Mouse (Mus musculus): Measurements from ENCODE around the gene Baz2b.
A peak's percentile ranks its signal among the peaks of the same experiment; 100 is the strongest.

Baz2b gene

GRCm38 (mm10) chr2:60200051-60200562 lies 9.5 kb downstream of the Baz2b start:
- DNase-seq (ENCODE audit: low read depth) = peak; percentile 61

- DNase-seq (ENCODE audit: low read depth) = peak; percentile 52
These were observed 12.8 kb downstream of the Baz2b start for GRCm38 (mm10) chr2:60196841-60197240.

DNA sequence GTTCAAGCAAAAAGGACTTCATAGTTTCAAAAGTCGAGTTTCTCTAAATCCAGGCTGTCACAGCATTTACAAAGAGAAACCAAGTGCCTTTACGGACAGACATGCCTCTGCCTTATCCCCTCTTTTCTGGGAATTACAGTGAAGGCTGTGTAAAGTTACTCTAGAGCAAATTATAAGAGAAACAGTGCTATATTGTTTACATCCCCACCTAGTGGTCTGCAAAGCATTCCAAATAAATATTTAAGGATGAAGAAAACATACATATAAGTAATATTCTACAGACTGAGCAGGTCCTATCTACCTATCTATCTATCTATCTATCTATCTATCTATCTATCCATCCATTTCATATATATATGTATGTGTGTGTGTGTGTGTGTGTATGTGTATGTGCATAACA lies 27.9 kb downstream of the Baz2b start:
- peak; percentile 31 for DNase-seq (ENCODE audit: low read depth)

GRCm38 (mm10) chr2:60177490-60177889 lies 32.1 kb downstream of the Baz2b start:
- no peak for DNase-seq (ENCODE audit: low read depth)

GRCm38 (mm10) chr2:60176087-60176486 lies 33.6 kb downstream of the Baz2b start:
- DNase-seq (ENCODE audit: low read depth) = peak; percentile 50

- DNase-seq (ENCODE audit: low read depth) = peak; percentile 28
These were observed 34.6 kb downstream of the Baz2b start for GRCm38 (mm10) chr2:60175078-60175477.

DNA sequence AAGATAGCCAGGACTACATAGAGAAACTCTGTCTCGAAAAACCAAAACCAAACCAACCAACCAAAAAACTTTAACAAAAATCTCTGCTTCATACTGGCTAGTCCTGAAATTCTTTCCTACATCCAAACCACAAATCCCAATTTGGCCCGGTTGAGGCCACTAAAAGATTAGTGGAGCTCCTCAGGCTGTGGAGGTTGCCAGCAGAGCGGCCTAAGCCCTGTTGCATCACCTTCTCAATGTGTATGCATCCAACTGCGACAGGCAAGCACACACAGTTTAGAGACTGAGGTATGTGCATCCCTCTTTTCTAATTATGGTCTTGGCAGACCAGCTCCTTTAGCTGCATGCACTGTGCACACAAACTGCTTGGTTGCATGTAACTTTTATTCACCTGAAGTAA lies 36.0 kb downstream of the Baz2b start:
- DNase-seq (ENCODE audit: low read depth) = no peak

GRCm38 (mm10) chr2:60173190-60173589 lies 36.4 kb downstream of the Baz2b start:
- DNase-seq (ENCODE audit: low read depth) = no peak

GRCm38 (mm10) chr2:60172531-60172914 lies 37.1 kb downstream of the Baz2b start:
- DNase-seq (ENCODE audit: low read depth) = peak; percentile 80

DNA sequence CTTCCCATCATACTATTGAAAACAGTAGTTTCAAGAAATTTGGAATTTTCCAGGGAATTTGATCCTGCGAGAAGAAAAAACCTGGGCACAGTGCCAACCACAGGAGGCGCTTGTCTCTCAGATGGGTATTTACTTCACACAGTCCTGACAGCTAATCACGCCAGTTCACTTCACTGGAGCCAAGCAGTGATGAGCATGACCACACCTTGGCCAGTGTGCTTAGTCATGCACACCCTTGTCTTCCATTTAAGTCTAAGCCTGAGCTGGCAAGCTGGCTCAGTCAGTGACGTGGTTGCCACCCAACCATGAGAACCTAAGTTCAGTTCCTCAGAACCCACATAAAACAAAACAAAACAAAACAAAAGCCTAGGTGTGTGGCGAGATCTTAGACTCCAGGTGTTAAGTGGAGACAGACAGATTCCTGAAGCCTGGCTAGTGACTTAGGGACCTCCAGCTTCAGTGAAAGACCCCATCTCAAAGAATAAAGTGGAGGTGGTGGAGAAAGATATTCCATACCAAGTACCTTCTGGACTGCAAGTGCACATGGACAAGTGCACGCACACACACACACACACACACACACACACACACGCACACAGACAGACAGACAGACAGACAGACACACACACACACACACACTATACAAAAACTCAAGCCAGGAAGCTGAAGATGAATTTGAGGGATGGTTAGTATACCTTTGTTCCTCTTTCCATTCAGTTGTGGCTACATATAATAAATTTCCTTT lies 37.7 kb downstream of the Baz2b start:
- peak; percentile 39 for DNase-seq (ENCODE audit: low read depth)

DNA sequence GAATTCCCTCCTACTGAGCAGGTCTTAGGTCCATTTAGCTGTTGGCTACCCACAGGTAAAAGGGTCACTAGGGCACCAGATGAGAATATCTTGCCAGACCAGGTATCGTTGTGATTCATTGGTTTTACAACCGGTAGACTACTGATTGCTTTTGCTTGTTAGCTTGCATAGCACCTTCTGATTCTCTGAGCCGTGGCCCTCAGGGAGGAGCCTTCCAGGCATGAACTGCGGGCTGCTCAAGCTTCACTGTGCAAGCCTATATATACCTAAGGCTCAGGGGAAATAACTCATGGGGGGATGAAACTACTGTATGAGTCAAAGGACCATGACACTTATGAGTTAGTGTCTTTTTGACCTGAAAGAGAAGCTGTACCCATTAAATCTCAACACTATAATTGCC lies 42.8 kb downstream of the Baz2b start:
- no peak for DNase-seq (ENCODE audit: low read depth)

GRCm38 (mm10) chr2:60165679-60166078 lies 44.0 kb downstream of the Baz2b start:
- DNase-seq (ENCODE audit: low read depth) = no peak

DNA sequence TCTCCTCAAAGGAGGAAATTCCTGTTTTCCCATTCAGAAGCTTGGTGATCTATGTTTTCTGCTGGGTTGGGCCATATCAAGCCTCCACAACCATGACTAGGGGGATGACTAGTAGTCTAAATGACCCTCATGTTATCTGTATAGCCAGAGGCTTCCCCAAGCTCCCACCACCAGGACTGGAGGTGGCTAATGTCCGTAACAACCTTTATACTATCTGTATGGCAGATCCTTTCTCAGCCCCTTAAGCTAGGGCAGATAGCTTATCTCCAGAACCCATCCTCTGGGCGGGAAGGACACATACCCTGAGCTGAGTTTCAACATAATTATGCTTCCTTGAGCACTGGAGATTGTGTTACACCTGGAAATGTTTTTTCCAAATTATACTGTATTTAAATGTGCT lies 45.9 kb downstream of the Baz2b start:
- DNase-seq (ENCODE audit: low read depth) = peak; percentile 24

DNA sequence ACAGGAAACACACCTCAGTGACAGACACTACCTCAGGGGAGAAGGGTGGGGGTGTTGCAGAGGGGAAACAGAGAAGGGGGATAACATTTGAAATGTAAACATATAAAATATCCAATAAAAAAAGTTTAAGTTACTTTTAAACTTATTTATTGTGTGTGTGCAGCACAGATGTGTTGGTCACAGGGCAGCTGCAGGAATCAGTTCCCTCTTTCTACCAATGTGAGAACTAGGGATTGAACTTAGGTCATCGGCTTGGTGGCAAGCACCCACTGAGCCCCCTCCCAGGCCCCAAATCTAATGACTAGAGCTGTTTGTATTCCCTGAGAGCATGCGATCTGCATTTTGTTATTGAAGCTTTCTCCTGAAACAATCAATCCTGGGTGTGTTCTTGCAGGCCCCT lies 57.2 kb downstream of the Baz2b start:
- no peak for DNase-seq (ENCODE audit: low read depth)

DNA sequence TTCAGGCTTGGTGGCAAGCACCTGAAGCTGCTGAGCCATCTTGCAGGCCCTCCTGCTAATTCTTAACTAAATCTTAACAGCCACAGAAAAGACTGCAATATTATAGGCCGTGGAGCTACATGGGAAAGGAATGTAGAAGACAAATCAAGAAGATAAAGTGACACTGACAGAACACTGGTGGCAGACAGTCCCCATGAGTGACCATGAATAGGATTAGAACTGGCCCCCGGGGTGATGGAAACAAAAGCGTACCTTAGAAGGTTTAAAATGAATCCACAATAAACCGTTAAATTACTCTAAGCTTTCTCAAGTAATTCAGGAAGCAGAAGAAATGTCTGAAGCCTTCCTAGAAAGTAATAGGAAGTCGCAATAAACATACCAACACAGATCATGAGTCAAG lies 61.0 kb downstream of the Baz2b start:
- no peak for DNase-seq (ENCODE audit: low read depth)

DNA sequence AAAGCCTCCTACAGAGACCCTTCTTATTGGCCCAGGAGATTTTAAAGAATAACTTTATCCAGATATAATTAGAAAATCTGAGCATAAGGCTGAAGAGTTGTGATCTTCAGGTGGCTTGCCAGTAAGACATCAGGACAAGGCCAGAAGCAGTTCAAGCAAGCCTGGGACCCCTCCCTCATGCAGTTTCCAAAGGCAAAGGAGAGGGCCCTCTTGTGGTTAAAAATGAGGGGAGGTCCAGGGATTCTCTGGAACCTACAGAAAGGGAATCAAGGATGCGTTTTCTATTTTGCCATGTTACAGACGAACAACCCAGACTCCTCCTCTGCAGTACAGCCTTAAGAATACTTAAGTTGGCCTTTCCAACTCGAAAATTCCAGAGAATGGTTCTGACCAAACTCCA lies 62.2 kb downstream of the Baz2b start:
- DNase-seq (ENCODE audit: low read depth) = no peak

GRCm38 (mm10) chr2:60145742-60146141 lies 63.9 kb downstream of the Baz2b start:
- DNase-seq (ENCODE audit: low read depth) = no peak

- no peak for DNase-seq (ENCODE audit: low read depth)
These were observed 66.3 kb downstream of the Baz2b start for GRCm38 (mm10) chr2:60143383-60143782.

DNA sequence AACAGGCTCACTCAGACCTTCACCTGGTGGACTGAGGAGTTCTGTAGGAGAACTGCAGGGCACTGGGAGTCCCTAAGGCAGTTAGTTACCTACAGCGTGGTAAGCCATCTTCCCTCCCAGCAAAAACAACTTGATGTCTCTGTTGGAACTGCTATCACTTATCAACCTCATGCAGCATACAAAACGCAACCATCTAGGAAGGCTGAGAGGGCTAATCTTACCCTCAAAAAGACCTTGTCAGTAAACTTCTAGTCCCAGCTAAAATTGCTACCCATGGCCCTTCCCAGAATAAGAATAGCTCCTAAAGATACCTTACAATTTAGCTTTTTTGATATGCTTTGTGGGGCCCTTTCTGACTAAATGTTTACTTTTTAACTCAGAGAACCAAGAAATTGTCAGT lies 67.4 kb downstream of the Baz2b start:
- DNase-seq (ENCODE audit: low read depth) = no peak

- DNase-seq (ENCODE audit: low read depth) = peak; percentile 97
These were observed 70.9 kb downstream of the Baz2b start for GRCm38 (mm10) chr2:60138751-60139162.

GRCm38 (mm10) chr2:60135796-60136195 lies 73.8 kb downstream of the Baz2b start:
- DNase-seq (ENCODE audit: low read depth) = peak; percentile 21

GRCm38 (mm10) chr2:60134958-60135357 lies 74.7 kb downstream of the Baz2b start:
- peak; percentile 46 for DNase-seq (ENCODE audit: low read depth)

DNA sequence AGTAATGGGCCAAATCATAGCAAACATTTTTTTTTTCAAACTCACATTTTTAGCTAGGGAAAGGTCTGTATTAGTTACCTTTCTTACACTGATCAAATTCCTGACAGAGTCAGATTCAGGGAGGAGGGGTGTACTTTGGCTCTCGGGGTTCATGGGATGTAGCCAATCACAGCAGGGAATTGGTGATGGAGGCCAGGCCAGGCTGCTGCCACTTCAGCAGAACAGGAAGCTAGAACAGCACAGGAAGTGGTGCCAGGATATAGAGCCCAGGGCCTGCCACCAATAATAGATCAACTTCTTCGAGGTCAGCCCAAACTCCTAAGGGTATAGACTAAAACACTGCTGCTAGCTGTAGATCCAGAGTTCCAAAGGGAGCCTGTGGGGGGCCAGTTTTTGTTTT lies 76.6 kb downstream of the Baz2b start:
- peak; percentile 28 for DNase-seq (ENCODE audit: low read depth)
